Mouse (Mus musculus): ENCODE results near the gene Foxr1. TPM values are rescaled to one million over a fixed set of nuclear protein-coding genes. Genes with fewer than 3 reads are reported as not detected.

Foxr1 gene
- polyA plus RNA-seq (2015; fragmentation: Nextera tagmentation; extraction: Ambion mirVana): not detected in 2 replicates

GRCm38 (mm10) chr9:44440961-44441360 lies at the start of gene Foxr1:
Foxr1 (minus strand) TSS chr9:44441136.

GRCm38 (mm10) chr9:44482552-44482951 lies 41.6 kb upstream of the Foxr1 start, which contains the start of gene Bcl9l:
Bcl9l (plus strand) TSS chr9:44482825.

GRCm38 (mm10) chr9:44454891-44455220 lies 13.9 kb upstream of the Foxr1 start, which contains the start of gene Upk2:
Upk2 (minus strand) TSS chr9:44454976.

GRCm38 (mm10) chr9:44418519-44419385 lies 22.2 kb downstream of the Foxr1 start, which contains the start of gene Ccdc84:
Ccdc84 (minus strand) TSS chr9:44418569.

GRCm38 (mm10) chr9:44406906-44407751 lies 33.8 kb downstream of the Foxr1 start, which contains the start of the genes Rps25 and Trappc4:
Rps25 (plus strand) TSS chr9:44407139.
Trappc4 (minus strand) TSS chr9:44407600.

GRCm38 (mm10) chr9:44396684-44397411 lies 44.1 kb downstream of the Foxr1 start, which contains the start of gene Slc37a4:
Slc37a4 (plus strand) TSS chr9:44396852.

Small RNA genes within 50 kb of the gene (microRNA-seq; reads per million reads assigned to microRNA genes)
- gene Mir7085: not detected

Other genes starting within 250 kb of the Foxr1 start
- gene Cbl, start 207.1 kb downstream of the Foxr1 start, polyA plus RNA-seq (2015; fragmentation: Nextera tagmentation; extraction: Ambion mirVana): 7.7 and 7.9 TPM in 2 replicates
- gene Ccdc153, start 200.5 kb downstream of the Foxr1 start, polyA plus RNA-seq (2015; fragmentation: Nextera tagmentation; extraction: Ambion mirVana): not detected in 2 replicates
- gene Pdzd3, start 189.7 kb downstream of the Foxr1 start, polyA plus RNA-seq (2015; fragmentation: Nextera tagmentation; extraction: Ambion mirVana): not detected in 2 replicates
- 11.7 and 13.2 TPM in 2 replicates for gene Nlrx1, start 172.5 kb downstream of the Foxr1 start, polyA plus RNA-seq (2015; fragmentation: Nextera tagmentation; extraction: Ambion mirVana)
- 1.2 and 1.5 TPM in 2 replicates for gene Abcg4, start 152.5 kb downstream of the Foxr1 start, polyA plus RNA-seq (2015; fragmentation: Nextera tagmentation; extraction: Ambion mirVana)
- gene Hinfp, start 135.5 kb downstream of the Foxr1 start, polyA plus RNA-seq (2015; fragmentation: Nextera tagmentation; extraction: Ambion mirVana): 9.8 and 10.6 TPM in 2 replicates
- gene C2cd2l, start 120.9 kb downstream of the Foxr1 start, polyA plus RNA-seq (2015; fragmentation: Nextera tagmentation; extraction: Ambion mirVana): 9.5 and 10.0 TPM in 2 replicates
- gene Dpagt1, start 115.1 kb downstream of the Foxr1 start, polyA plus RNA-seq (2015; fragmentation: Nextera tagmentation; extraction: Ambion mirVana): 20.0 and 21.4 TPM in 2 replicates
- gene H2afx, start 106.4 kb downstream of the Foxr1 start, polyA plus RNA-seq (2015; fragmentation: Nextera tagmentation; extraction: Ambion mirVana): 62.3 and 83.5 TPM in 2 replicates
- 55.1 and 55.2 TPM in 2 replicates for gene Hmbs, start 96.9 kb downstream of the Foxr1 start, polyA plus RNA-seq (2015; fragmentation: Nextera tagmentation; extraction: Ambion mirVana)
- 14.4 and 16.1 TPM in 2 replicates for gene Vps11, start 79.5 kb downstream of the Foxr1 start, polyA plus RNA-seq (2015; fragmentation: Nextera tagmentation; extraction: Ambion mirVana)
- 10.8 and 13.7 TPM in 2 replicates for gene Hyou1, start 61.6 kb downstream of the Foxr1 start, polyA plus RNA-seq (2015; fragmentation: Nextera tagmentation; extraction: Ambion mirVana)
- 10.6 and 11.6 TPM in 2 replicates for gene Slc37a4, start 44.3 kb downstream of the Foxr1 start, polyA plus RNA-seq (2015; fragmentation: Nextera tagmentation; extraction: Ambion mirVana)
- 1,915 and 2,054 TPM in 2 replicates for gene Rps25, start 34.0 kb downstream of the Foxr1 start, polyA plus RNA-seq (2015; fragmentation: Nextera tagmentation; extraction: Ambion mirVana)
- 76.5 and 84.1 TPM in 2 replicates for gene Trappc4, start 33.5 kb downstream of the Foxr1 start, polyA plus RNA-seq (2015; fragmentation: Nextera tagmentation; extraction: Ambion mirVana)
- gene Ccdc84, start 22.6 kb downstream of the Foxr1 start, polyA plus RNA-seq (2015; fragmentation: Nextera tagmentation; extraction: Ambion mirVana): 12.5 TPM in 2 replicates
- gene Upk2, start 13.8 kb upstream of the Foxr1 start, polyA plus RNA-seq (2015; fragmentation: Nextera tagmentation; extraction: Ambion mirVana): 661 and 670 TPM in 2 replicates
- 6.9 and 7.5 TPM in 2 replicates for gene Bcl9l, start 41.7 kb upstream of the Foxr1 start, polyA plus RNA-seq (2015; fragmentation: Nextera tagmentation; extraction: Ambion mirVana)
- 0.13 and 0.19 TPM in 2 replicates for gene Cxcr5, start 120.7 kb upstream of the Foxr1 start, polyA plus RNA-seq (2015; fragmentation: Nextera tagmentation; extraction: Ambion mirVana)
- gene Ddx6, start 163.8 kb upstream of the Foxr1 start, polyA plus RNA-seq (2015; fragmentation: Nextera tagmentation; extraction: Ambion mirVana): 10.2 and 11.2 TPM in 2 replicates
- gene Treh, start 232.1 kb upstream of the Foxr1 start, polyA plus RNA-seq (2015; fragmentation: Nextera tagmentation; extraction: Ambion mirVana): not detected in 2 replicates

Data from urinary bladder, postnatal 0 days (tissue).